27 mouse cellular contexts compared by ENCODE assay signal in genomic region chr5:74333258-74333657, GRCm38 (mm10).
DNase-seq lines count a peak whose midpoint lies in the region; ATAC-seq and TF ChIP-seq lines count a peak whose summit lies in the region.
"Had no signal": no experiment of that assay in that cellular context is flagged by ENCODE, and none has a peak within 500 bp of the region (broad histone marks: within the 10 kb centered on the region; RNA-seq: fewer than 3 reads in every experiment).

No protein-coding gene starts in this region.

- TF ChIP-seq CTCF in midbrain, postnatal 0 days (IDR thresholded peaks at IDR 0.05) = no peak

- H3K4me3 ChIP-seq in midbrain, embryonic 11.5 days (ENCODE audit: low read depth, low read length) = no peak overlapping the region
- H3K4me3 ChIP-seq in midbrain, postnatal 0 days (ENCODE audit: low read depth, low read length) = no peak overlapping the region
- no peak overlapping the region for H3K4me3 ChIP-seq in embryonic facial prominence, embryonic 14.5 days (ENCODE audit: low read depth, low read length)
- H3K4me3 ChIP-seq in limb, embryonic 13.5 days = no peak overlapping the region
- no peak overlapping the region for H3K4me3 ChIP-seq in liver, embryonic 12.5 days
- H3K4me3 ChIP-seq: erythroblast, embryonic 14.5 days; forebrain, embryonic 12.5 days; forebrain, embryonic 15.5 days; heart, adult 2 months; heart, embryonic 10.5 days; heart, embryonic 13.5 days had no signal

- peak; percentile 73 for DNase-seq in midbrain, embryonic 11.5 days (ENCODE audit: low spot score, missing footprints)
- DNase-seq in midbrain, postnatal 0 days (ENCODE audit: low spot score) = no peak
- peak; percentile 59 for DNase-seq in embryonic facial prominence, embryonic 14.5 days (ENCODE audit: low spot score)
- no peak for DNase-seq in kidney, adult 11 months
- DNase-seq in urinary bladder, postnatal 36 days (ENCODE audit: low spot score in 2 of 2) = no peak
- DNase-seq: adrenal gland, adult 8-10 months; adrenal gland, postnatal 25 days; cerebellum, adult 11-12 months; cerebellum, adult 8-10 months; cerebellum, postnatal 10 days; cerebellum, postnatal 36 days; embryo, embryonic 11 days; gastrocnemius, postnatal 25 days; heart, adult 2 months; heart, postnatal 14 days; heart, postnatal 4 days had no signal

- no peaks in the 10 kb centered on the region for H3K9me3 ChIP-seq in midbrain, embryonic 11.5 days (ENCODE audit: control insufficient read depth, low read length)
- H3K9me3 ChIP-seq in midbrain, postnatal 0 days (ENCODE audit: low read length) = no peaks in the 10 kb centered on the region
- no peaks in the 10 kb centered on the region for H3K9me3 ChIP-seq in embryonic facial prominence, embryonic 14.5 days (ENCODE audit: control insufficient read depth, low read length)
- H3K9me3 ChIP-seq in limb, embryonic 13.5 days = no peaks in the 10 kb centered on the region
- no peaks in the 10 kb centered on the region for H3K9me3 ChIP-seq in liver, embryonic 12.5 days (replicated peaks)
- H3K9me3 ChIP-seq: forebrain, embryonic 12.5 days; forebrain, embryonic 15.5 days; heart, embryonic 10.5 days; heart, embryonic 13.5 days had no signal

- no peak overlapping the region for H3K4me2 ChIP-seq in midbrain, embryonic 11.5 days
- H3K4me2 ChIP-seq in midbrain, postnatal 0 days (ENCODE audit: low read depth, low read length, poor library complexity, severe bottlenecking) = no peak overlapping the region
- no peak overlapping the region for H3K4me2 ChIP-seq in embryonic facial prominence, embryonic 14.5 days (ENCODE audit: low read depth, low read length)
- H3K4me2 ChIP-seq in limb, embryonic 13.5 days (replicated peaks) = no peak overlapping the region
- no peak overlapping the region for H3K4me2 ChIP-seq in liver, embryonic 12.5 days
- H3K4me2 ChIP-seq: forebrain, embryonic 12.5 days; forebrain, embryonic 15.5 days; heart, embryonic 13.5 days; hindbrain, embryonic 14.5 days had no signal

- no peak for ATAC-seq in midbrain, embryonic 11.5 days (ENCODE audit: low FRiP score)
- ATAC-seq in midbrain, postnatal 0 days (ENCODE audit: low FRiP score) = no peak
- ATAC-seq in embryonic facial prominence, embryonic 14.5 days (ENCODE audit: low read depth) = peak; percentile 35; the same call in 1 of the 2 replicates
- peak; percentile 15; the same call in 1 of the 2 replicates for ATAC-seq in limb, embryonic 13.5 days (ENCODE audit: low FRiP score, low read depth)
- no peak for ATAC-seq in liver, embryonic 12.5 days
- ATAC-seq: CD4-positive, CD25-positive, alpha-beta regulatory T cell, adult 4 months; forebrain, embryonic 15.5 days; hindbrain, postnatal 0 days; inflammation-experienced regulatory T-cells, adult 6 months had no signal

- no peak overlapping the region for H3K9ac ChIP-seq in midbrain, embryonic 11.5 days (ENCODE audit: low read length)
- no peak overlapping the region for H3K9ac ChIP-seq in midbrain, postnatal 0 days (replicated peaks; ENCODE audit: low read length, poor library complexity, severe bottlenecking)
- no peak overlapping the region for H3K9ac ChIP-seq in embryonic facial prominence, embryonic 14.5 days (ENCODE audit: low read depth, low read length)
- H3K9ac ChIP-seq in limb, embryonic 13.5 days = no peak overlapping the region
- H3K9ac ChIP-seq in liver, embryonic 12.5 days = no peak overlapping the region
- H3K9ac ChIP-seq: forebrain, embryonic 12.5 days; forebrain, embryonic 15.5 days; heart, embryonic 13.5 days; hindbrain, embryonic 14.5 days had no signal

- 65% methylated on average over 3 of the region's 3 CpGs for WGBS in midbrain, embryonic 11.5 days
- WGBS in midbrain, postnatal 0 days = 60% methylated on average over 3 of the region's 3 CpGs
- 32% methylated on average over 3 of the region's 3 CpGs for WGBS in embryonic facial prominence, embryonic 14.5 days
- 33% methylated on average over 3 of the region's 3 CpGs for WGBS in limb, embryonic 13.5 days
- WGBS in liver, embryonic 12.5 days (ENCODE audit: insufficient replicate concordance) = 63% methylated on average over 3 of the region's 3 CpGs

- no peaks in the 10 kb centered on the region for H3K36me3 ChIP-seq in midbrain, embryonic 11.5 days (ENCODE audit: control insufficient read depth, insufficient read depth, low read length)
- no peaks in the 10 kb centered on the region for H3K36me3 ChIP-seq in midbrain, postnatal 0 days (ENCODE audit: insufficient read depth, low read length)
- H3K36me3 ChIP-seq in embryonic facial prominence, embryonic 14.5 days (ENCODE audit: control insufficient read depth, insufficient read depth, low read length) = no peaks in the 10 kb centered on the region
- no peaks in the 10 kb centered on the region for H3K36me3 ChIP-seq in limb, embryonic 13.5 days
- no peaks in the 10 kb centered on the region for H3K36me3 ChIP-seq in liver, embryonic 12.5 days
- H3K36me3 ChIP-seq: forebrain, embryonic 12.5 days; forebrain, embryonic 15.5 days; heart, embryonic 10.5 days; heart, embryonic 13.5 days had no signal

- no peak overlapping the region for H3K27ac ChIP-seq in midbrain, embryonic 11.5 days (ENCODE audit: low read depth, low read length)
- no peak overlapping the region for H3K27ac ChIP-seq in midbrain, postnatal 0 days (ENCODE audit: low read depth, low read length)
- H3K27ac ChIP-seq in embryonic facial prominence, embryonic 14.5 days (replicated peaks; ENCODE audit: low read depth, low read length) = peak overlapping the region; percentile 78
- peak overlapping the region; percentile 52; the same call in 1 of the 2 replicates for H3K27ac ChIP-seq in limb, embryonic 13.5 days
- H3K27ac ChIP-seq in liver, embryonic 12.5 days = no peak overlapping the region
- H3K27ac ChIP-seq: forebrain, embryonic 12.5 days; forebrain, embryonic 15.5 days; heart, adult 2 months; heart, embryonic 10.5 days; heart, embryonic 13.5 days; hindbrain, embryonic 14.5 days; hindbrain, postnatal 0 days had no signal

- 0 out of 2 replicates have a peak, but pooled peaks cover 2% of the 10 kb centered on the region for H3K4me1 ChIP-seq in midbrain, embryonic 11.5 days (ENCODE audit: control insufficient read depth, insufficient read depth, low read length)
- no peaks in the 10 kb centered on the region for H3K4me1 ChIP-seq in midbrain, postnatal 0 days (ENCODE audit: insufficient read depth, low read length)
- peaks cover 39% of the 10 kb centered on the region for H3K4me1 ChIP-seq in embryonic facial prominence, embryonic 14.5 days (ENCODE audit: control insufficient read depth, insufficient read depth, low read length)
- peaks cover 47% of the 10 kb centered on the region for H3K4me1 ChIP-seq in limb, embryonic 13.5 days
- no peaks in the 10 kb centered on the region for H3K4me1 ChIP-seq in liver, embryonic 12.5 days

- H3K27me3 ChIP-seq in midbrain, embryonic 11.5 days (ENCODE audit: control insufficient read depth, insufficient read depth, low read length) = no peaks in the 10 kb centered on the region
- no peaks in the 10 kb centered on the region for H3K27me3 ChIP-seq in midbrain, postnatal 0 days (ENCODE audit: insufficient read depth, low read length)
- H3K27me3 ChIP-seq in embryonic facial prominence, embryonic 14.5 days (replicated peaks; ENCODE audit: control insufficient read depth, insufficient read depth, low read length) = no peaks in the 10 kb centered on the region
- H3K27me3 ChIP-seq in limb, embryonic 13.5 days = no peaks in the 10 kb centered on the region
- no peaks in the 10 kb centered on the region for H3K27me3 ChIP-seq in liver, embryonic 12.5 days (replicated peaks)
- H3K27me3 ChIP-seq: forebrain, embryonic 12.5 days; forebrain, embryonic 15.5 days; heart, embryonic 13.5 days had no signal

Comparison
In these comparisons a context has a peak if more than half of its experiments do, and no peak if none do; other contexts are left out.
1. DNase-seq: peak in midbrain, embryonic 11.5 days (single experiment) and embryonic facial prominence, embryonic 14.5 days (single experiment); none in midbrain, postnatal 0 days (single experiment), kidney, adult 11 months (single experiment) and urinary bladder, postnatal 36 days (0 of 2).
2. ATAC-seq: peak in embryonic facial prominence, embryonic 14.5 days (single experiment) and limb, embryonic 13.5 days (single experiment); none in midbrain, embryonic 11.5 days (single experiment), midbrain, postnatal 0 days (single experiment) and liver, embryonic 12.5 days (single experiment).
3. H3K27ac ChIP-seq: peak in embryonic facial prominence, embryonic 14.5 days (single experiment) and limb, embryonic 13.5 days (single experiment); none in midbrain, embryonic 11.5 days (single experiment), midbrain, postnatal 0 days (single experiment) and liver, embryonic 12.5 days (single experiment).